Mouse (Mus musculus) NIH3T3 (cell line): Measurements from ENCODE around the gene Ch25h.

Experiments used
- DNase-seq: peaks from one replicate; pipeline ENCODE4 v3.0.0-alpha.2; 2012; ENCODE audit warnings: low read depth

The Ch25h gene

DNA sequence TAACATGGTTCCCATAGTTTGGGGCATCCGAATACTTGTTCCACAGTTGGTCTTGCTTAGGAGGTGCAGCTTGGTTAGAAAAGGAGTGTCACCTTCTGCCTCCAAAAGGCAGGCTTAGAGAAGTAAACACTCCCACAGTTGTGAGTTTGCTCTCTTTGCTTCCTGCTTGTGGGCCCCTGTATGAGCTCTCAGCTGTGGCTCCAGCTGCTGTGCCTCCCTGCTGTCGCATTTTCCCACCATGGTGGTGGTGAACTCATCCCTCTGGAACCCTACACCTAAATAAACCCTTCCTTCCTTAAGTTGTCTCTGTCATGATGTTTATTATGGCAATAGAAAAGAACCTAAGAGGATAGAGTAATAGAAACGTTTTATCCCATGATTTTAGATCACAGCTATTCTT, 6.2 kb downstream of the Ch25h start:
- no peak for DNase-seq

GRCm38 (mm10) chr19:34468216-34468615, 6.7 kb downstream of the Ch25h start:
- no peak for DNase-seq

DNA sequence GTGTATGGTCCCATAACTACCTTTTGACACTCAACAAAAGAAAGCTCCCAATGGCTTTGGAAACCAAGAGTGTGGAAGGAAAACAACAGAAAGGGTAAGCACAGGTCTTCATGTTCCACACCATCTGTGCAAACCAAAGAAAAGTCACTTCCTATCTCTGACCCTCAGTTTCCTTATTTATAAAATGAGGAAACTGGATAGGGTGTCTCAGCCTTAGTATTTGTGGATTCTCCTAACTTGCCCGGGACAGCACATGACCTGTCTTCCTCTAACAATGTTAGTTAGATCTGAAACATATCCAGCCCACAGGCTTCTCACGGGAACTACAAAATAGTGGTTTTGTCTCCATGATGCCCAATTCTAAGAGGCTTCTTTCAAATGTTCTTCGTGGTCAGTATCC, 10.5 kb downstream of the Ch25h start:
- DNase-seq = no peak

GRCm38 (mm10) chr19:34461451-34462019, 13.4 kb downstream of the Ch25h start:
- peak; percentile 73 for DNase-seq

DNA sequence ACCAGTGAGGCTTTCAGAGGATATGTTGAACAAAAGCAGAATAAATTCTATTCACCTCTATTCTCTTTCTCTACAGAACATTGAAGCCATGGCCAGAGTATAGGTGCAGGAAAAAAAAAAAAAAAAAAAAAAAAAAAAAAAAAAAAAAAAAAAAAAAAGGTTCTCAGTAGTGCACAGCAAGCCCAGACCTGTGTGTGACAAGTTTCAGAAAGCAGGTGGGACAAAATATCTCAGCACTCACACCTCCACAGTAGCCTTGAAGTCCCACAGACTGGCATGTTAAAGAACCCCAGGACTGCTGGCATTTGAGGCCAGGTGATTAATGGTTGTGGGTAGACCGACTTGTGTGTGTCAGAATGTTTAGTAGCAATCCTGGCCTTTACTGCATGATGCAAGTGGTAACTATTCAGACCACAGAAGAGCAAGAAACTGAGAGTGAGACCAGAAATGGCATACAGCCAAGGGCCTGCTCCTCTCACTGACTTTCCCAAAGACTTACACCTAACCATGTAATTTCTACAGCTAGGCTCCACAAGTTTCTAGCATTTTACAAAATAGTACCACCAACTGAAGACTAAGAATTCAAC, 24.1 kb downstream of the Ch25h start:
- peak; percentile 72 for DNase-seq

- DNase-seq = no peak
Measured at GRCm38 (mm10) chr19:34448851-34449250, 26.1 kb downstream of the Ch25h start.

DNA sequence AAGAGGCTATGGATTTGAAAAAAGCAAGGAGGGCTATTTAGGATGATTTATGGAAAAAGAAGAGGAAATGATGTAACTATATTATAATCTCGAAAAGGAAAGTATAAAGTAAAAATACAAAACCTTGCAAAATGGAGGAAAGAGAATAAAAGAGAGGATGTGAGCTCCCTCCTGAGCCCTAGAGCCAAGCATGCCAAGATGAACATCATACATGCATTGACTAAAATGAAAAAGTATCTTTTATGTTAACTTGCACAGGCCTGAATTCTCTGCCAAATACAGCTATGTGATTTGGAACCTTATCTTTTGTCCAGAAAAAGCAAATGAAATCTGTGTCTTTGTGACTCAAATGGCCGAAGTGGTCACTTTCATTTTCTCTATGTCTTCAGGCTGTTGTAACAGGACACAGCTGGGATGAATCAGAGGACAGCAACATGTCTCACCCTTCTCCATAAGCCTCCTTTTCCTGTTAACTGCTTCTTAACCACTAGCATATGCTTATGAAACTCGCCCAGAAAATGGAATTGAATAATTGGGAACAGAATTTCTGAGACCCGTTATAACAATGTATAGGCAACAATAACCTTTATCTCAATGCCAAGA, 29.5 kb downstream of the Ch25h start:
- DNase-seq = peak; percentile 76

GRCm38 (mm10) chr19:34444785-34445184, 30.2 kb downstream of the Ch25h start:
- DNase-seq = peak; percentile 11

DNA sequence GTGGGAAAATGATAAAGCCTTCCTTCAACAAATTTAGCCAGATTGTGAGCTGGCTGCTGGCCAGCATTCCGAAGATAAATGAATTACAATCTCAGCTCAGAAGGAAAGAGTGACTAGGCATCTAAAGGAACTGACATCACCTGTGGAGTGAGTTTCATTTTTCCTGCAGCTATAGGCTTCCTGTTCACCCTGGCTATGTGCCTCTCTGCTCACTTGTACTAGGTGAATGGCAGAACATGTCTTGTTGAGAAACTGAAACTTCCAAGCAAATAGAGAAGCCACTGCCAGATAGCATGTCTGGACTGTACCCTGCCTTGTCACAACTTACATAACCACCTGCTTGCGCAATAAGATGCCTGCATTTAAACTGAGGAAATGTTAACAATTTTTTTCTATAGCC, 33.0 kb downstream of the Ch25h start:
- DNase-seq = peak; percentile 54

DNA sequence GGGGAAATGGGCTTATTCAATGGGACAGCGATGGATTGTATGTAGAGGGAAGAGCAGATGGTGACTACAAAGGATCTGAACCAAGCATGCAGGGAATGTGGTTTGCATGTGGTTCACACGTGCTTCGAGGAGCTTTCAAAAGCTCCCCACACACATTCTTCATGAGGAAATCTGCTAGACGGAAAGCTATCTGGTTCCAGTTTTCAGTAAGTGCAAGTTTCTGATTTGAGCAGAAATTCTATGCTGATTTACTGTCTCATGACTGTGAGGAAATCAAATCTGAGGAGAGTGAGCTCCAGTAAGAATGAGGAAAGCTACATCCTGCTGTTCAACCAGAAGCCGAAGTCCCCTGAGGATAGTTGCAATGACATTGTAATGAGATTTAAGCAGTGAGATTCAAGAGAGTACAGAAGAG, 39.8 kb downstream of the Ch25h start:
- DNase-seq = peak; percentile 48

- peak; percentile 54 for DNase-seq
Measured at GRCm38 (mm10) chr19:34431314-34431713, 43.6 kb downstream of the Ch25h start.

DNA sequence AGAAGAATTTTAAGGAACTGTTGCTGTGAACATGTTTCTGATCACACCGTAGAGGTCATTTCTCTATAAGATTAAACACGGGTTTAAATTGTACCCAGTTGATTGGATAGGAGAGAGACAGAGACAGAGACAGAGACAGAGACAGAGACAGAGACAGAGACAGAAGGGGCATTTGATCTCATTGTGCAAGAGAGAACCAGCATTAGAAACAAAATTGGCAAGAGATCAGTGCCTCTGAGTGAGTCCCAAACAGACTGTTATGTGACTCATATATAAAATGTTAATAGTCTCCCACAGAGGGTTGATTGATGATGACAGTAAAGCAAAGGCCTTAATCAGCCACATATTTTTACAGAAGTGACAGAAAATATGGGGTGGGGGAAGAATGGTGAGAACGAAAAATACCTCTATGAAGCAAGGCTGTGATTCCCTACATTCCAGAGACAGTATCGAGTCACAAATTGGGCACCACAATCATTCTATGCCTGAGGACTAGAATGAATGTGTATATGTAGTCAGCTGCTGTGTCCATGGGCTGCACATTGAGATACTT, 51.1 kb downstream of the Ch25h start:
- DNase-seq = peak; percentile 51
